Mouse (Mus musculus) heart, adult 2 months (tissue): ENCODE results near the gene Nit2. TPM values are rescaled to one million over a fixed set of nuclear protein-coding genes. Genes with fewer than 3 reads are reported as not detected.

Source experiments
- DNase-seq, 2 experiments: peaks; one replicate each; pipeline ENCODE4 v3.0.0; 2021
- H3K27ac ChIP-seq: fragments of 200-600 bp; 2 replicates; pipeline ENCODE4 v1.8.1; 2022
- H3K27me3 ChIP-seq: fragments of 200-500 bp; 2 replicates; pipeline ENCODE4 v1.6.1; 2012; ENCODE audit warnings: mild to moderate bottlenecking, low read length, inconsistent platforms, mixed read lengths; ENCODE audit not compliant: control insufficient read depth, insufficient read depth
- H3K36me3 ChIP-seq: fragments of 200-500 bp; 2 replicates; pipeline ENCODE4 v1.6.1; 2012; ENCODE audit warnings: low read length, inconsistent platforms; ENCODE audit not compliant: control insufficient read depth, insufficient read depth
- H3K4me1 ChIP-seq: fragments of 200-500 bp; 2 replicates; pipeline ENCODE4 v1.6.1; 2011; ENCODE audit warnings: low read length; ENCODE audit not compliant: control insufficient read depth, insufficient read depth
- H3K4me3 ChIP-seq: fragments of 200-600 bp; 2 replicates; pipeline ENCODE4 v1.8.1; 2022
- H3K79me2 ChIP-seq: fragments of 200-500 bp; replicated peaks from 2 replicates; pipeline ENCODE4 v1.6.1; 2012; ENCODE audit warnings: mild to moderate bottlenecking, inconsistent platforms, low read length, moderate library complexity, mixed read lengths; ENCODE audit not compliant: control insufficient read depth, insufficient read depth
- H3K9ac ChIP-seq: fragments of 200-500 bp; 2 replicates; pipeline ENCODE4 v1.6.1; 2012; ENCODE audit warnings: low read depth, mild to moderate bottlenecking, control low read depth, inconsistent platforms, low read length, mixed read lengths
- CTCF ChIP-seq: fragments of 200-600 bp; IDR thresholded peaks from 2 replicates; pipeline ENCODE4 v1.8.1; 2022; ENCODE audit warnings: antibody characterized with exemption, mild to moderate bottlenecking, moderate library complexity
- EP300 ChIP-seq: fragments of 200-500 bp; IDR thresholded peaks from 2 replicates; pipeline ENCODE4 v1.6.1; 2011; ENCODE audit warnings: low read depth, low read length, control low read depth; ENCODE audit not compliant: insufficient read depth
- POLR2A ChIP-seq: fragments of 200-500 bp; IDR thresholded peaks from 2 replicates; pipeline ENCODE4 v1.6.1; 2011; ENCODE audit warnings: mild to moderate bottlenecking, low read depth, low read length, control low read depth; ENCODE audit not compliant: insufficient read depth
- WGBS: fragments of 180-500 bp; shearing (Covaris S2); methylation state at CpG from one replicate; pipeline ENCODE4 v1.1.7; 2018; 5-methylcytosine and 5-hydroxymethylcytosine counted together
- intact Hi-C: fragments of 180-260 bp; cut with DNase I; formaldehyde crosslinking; loops from one replicate; pipeline ENCODE4 v1.15.1; 2025
- polyA plus RNA-seq: library from polyadenylated mRNA; depleted of rRNA; stranded (reverse); fragments of >200 nt; gene quantifications from 2 replicates; pipeline ENCODE4 v1.2.3, GENCODE M21; 2012
- total RNA-seq, 2 experiments: library from RNA; stranded (reverse); gene quantifications; 2 replicates each; pipeline ENCODE4 v1.2.3; 2021

Nit2 gene
- total and polyA plus RNA-seq, 3 experiments: 19.3 to 35.4 (median 27.4) TPM

GRCm38 (mm10) chr16:57159835-57160234 lies 7.3 kb downstream of the Nit2 start:
- no peak overlapping the region for H3K27ac ChIP-seq
- TF ChIP-seq POLR2A (no peak), CTCF (no peak), EP300 (no peak)
- no peaks in the 10 kb centered on the region for H3K79me2 ChIP-seq
- no peaks in the 10 kb centered on the region for H3K27me3 ChIP-seq
- no peaks in the 10 kb centered on the region for H3K4me1 ChIP-seq
- DNase-seq: no peak
- WGBS: 41% methylated on average over 7 of the region's 7 CpGs
- no peaks in the 10 kb centered on the region for H3K36me3 ChIP-seq
- H3K4me3 ChIP-seq: no peak overlapping the region
- intact Hi-C loops: no loop called here
- H3K9ac ChIP-seq: no peak overlapping the region

GRCm38 (mm10) chr16:57157728-57158127 lies 9.4 kb downstream of the Nit2 start:
- intact Hi-C loops: no loop called here
- DNase-seq: no peak

GRCm38 (mm10) chr16:57157076-57157475 lies 10.1 kb downstream of the Nit2 start:
- Histone ChIP-seq H3K36me3 (no peaks in the 10 kb centered on the region), H3K9ac (no peak overlapping the region), H3K27me3 (no peaks in the 10 kb centered on the region), H3K27ac (no peak overlapping the region), H3K4me3 (no peak overlapping the region), H3K4me1 (no peaks in the 10 kb centered on the region), H3K79me2 (no peaks in the 10 kb centered on the region)
- TF ChIP-seq POLR2A: no peak
- TF ChIP-seq CTCF: no peak
- no peak for TF ChIP-seq EP300
- intact Hi-C loops: no loop called here
- WGBS: 87% methylated on average over 4 of the region's 4 CpGs
- DNase-seq: no peak

More at GRCm38 (mm10) chr16:57157728-57158127, 9.4 kb downstream of the Nit2 start:
- TF ChIP-seq EP300 (no peak), CTCF (no peak), POLR2A (no peak)
- no peaks in the 10 kb centered on the region for H3K36me3 ChIP-seq
- no peaks in the 10 kb centered on the region for H3K4me1 ChIP-seq
- H3K27ac ChIP-seq: no peak overlapping the region
- no peaks in the 10 kb centered on the region for H3K27me3 ChIP-seq
- no peak overlapping the region for H3K4me3 ChIP-seq
- no peak overlapping the region for H3K9ac ChIP-seq
- 61% methylated on average over 4 of the region's 4 CpGs for WGBS
- no peaks in the 10 kb centered on the region for H3K79me2 ChIP-seq

- DNase-seq: no peak
- Histone ChIP-seq H3K79me2 (no peaks in the 10 kb centered on the region), H3K4me3 (no peak overlapping the region), H3K27ac (no peak overlapping the region), H3K27me3 (no peaks in the 10 kb centered on the region), H3K9ac (no peak overlapping the region), H3K36me3 (no peaks in the 10 kb centered on the region), H3K4me1 (no peaks in the 10 kb centered on the region)
- intact Hi-C loops: no loop called here
- TF ChIP-seq EP300 (no peak), CTCF (no peak), POLR2A (no peak)
These were observed 11.2 kb downstream of the Nit2 start for GRCm38 (mm10) chr16:57155899-57156298.

- Histone ChIP-seq H3K27ac (no peak overlapping the region), H3K9ac (no peak overlapping the region), H3K4me3 (no peak overlapping the region), H3K79me2 (no peaks in the 10 kb centered on the region), H3K36me3 (peaks cover 8% of the 10 kb centered on the region; the same call in 1 of the 2 replicates), H3K27me3 (no peaks in the 10 kb centered on the region), H3K4me1 (no peaks in the 10 kb centered on the region)
- TF ChIP-seq EP300: no peak
- WGBS: 96% methylated on average over 4 of the region's 4 CpGs
- intact Hi-C loops: no loop called here
- DNase-seq: no peak
These were observed 15.7 kb downstream of the Nit2 start for GRCm38 (mm10) chr16:57151437-57151836.

GRCm38 (mm10) chr16:57144741-57145140 lies 22.4 kb downstream of the Nit2 start:
- H3K36me3 ChIP-seq: peaks cover 9% of the 10 kb centered on the region
- no peaks in the 10 kb centered on the region for H3K27me3 ChIP-seq
- 94% methylated on average over 5 of the region's 5 CpGs for WGBS

More at GRCm38 (mm10) chr16:57144741-57145140, 22.4 kb downstream of the Nit2 start:
- Histone ChIP-seq H3K27ac (no peak overlapping the region), H3K4me1 (no peaks in the 10 kb centered on the region), H3K79me2 (no peaks in the 10 kb centered on the region), H3K4me3 (no peak overlapping the region), H3K9ac (no peak overlapping the region)
- TF ChIP-seq POLR2A: no peak
- no peak for TF ChIP-seq EP300
- TF ChIP-seq CTCF: no peak
- intact Hi-C loops: no loop called here
- DNase-seq: no peak
